Mouse (Mus musculus) ES-CJ7 (cell line): ENCODE results near the gene Hddc3.

ENCODE experiments used
- DNase-seq: peaks from one replicate; pipeline ENCODE4 v3.0.0; 2011; ENCODE audit warnings: low read depth, low spot score

The Hddc3 gene

DNA sequence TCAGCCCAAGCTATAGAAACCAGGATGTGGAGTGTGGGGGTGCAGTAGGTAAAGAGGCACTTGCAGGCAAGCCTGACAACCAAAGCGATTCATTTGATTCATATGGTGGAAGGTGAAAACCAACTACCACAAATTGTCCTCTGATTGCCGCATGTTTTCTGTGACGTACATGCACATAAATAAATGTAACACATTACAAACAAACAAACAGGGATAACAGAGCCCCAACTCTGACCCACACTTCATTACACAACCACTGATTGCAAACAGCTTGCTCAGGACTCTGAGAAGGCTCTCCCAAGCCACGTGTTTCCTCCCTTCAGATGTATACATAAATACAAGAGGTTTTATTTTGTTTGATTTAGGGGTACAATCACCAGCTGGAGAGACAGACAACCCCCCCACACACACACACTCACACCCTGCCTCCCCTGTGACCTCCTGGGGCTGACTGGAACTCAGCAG is 27.1 kb downstream of the Hddc3 start:
- DNase-seq, result no peak

GRCm38 (mm10) chr7:80370649-80371040 is 27.7 kb downstream of the Hddc3 start:
- peak; percentile 92 for DNase-seq

DNA sequence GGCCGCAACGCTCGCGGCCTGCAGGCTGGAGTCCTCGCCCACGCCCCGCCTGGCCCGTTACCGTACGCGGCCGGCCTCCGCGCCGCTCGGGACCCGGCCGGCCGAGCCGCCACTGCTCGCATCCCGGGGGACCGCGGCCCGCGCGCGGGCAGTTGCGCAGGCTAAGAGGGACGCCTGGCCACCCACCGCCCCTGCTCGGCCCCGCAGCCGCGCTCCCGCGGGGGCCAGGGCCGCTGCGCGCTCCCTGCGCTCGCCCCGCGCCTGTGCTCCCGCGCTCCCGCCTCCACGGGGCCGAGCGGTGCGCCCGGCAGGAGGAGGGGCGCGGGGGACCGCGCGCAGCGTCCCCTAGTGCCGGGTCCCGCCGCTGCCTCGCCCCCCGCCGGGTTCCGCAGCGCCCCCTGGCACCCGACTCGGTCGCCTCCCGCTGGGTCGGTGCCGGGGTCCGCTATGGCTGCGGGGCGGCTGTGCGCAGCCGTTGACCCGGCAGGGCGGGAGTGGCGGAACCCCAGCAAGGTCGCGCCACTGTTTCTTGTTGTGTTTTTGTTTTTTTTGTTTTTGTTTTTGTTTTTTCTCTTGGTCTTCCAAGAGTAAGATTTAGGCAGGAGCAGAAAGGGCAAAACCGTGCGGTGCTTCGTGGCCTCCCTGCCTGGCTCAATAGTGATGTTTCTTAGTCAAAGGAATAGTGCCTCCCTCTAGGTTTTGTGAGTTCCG is 28.3 kb downstream of the Hddc3 start, which contains the start of gene Man2a2:
Man2a2 (minus strand) TSS at position 335 of the 711 bp plus-strand sequence.
- DNase-seq, result peak; percentile 47

GRCm38 (mm10) chr7:80372166-80372565 is 29.3 kb downstream of the Hddc3 start:
- DNase-seq, result no peak

GRCm38 (mm10) chr7:80372667-80373066 is 29.8 kb downstream of the Hddc3 start:
- no peak for DNase-seq

DNA sequence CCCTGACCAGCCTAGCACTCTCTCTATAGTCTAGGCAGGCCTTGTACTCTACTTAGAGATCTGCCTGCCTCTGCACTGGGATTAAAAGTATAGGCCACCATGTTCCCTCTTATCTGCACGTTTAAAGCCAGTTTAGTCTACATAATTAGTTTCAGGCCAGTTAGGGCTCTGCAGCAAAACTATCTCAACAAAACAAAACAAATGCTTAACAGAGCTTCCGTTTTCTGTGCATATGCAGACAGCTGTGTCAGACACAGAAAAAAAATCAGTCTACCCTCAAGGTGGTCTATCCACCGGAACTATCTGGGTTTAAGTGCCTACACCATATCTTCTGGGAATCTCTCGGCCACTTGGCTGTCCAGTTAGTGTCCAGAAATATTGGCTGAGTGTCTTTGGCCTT is 30.4 kb downstream of the Hddc3 start:
- DNase-seq, result no peak

DNA sequence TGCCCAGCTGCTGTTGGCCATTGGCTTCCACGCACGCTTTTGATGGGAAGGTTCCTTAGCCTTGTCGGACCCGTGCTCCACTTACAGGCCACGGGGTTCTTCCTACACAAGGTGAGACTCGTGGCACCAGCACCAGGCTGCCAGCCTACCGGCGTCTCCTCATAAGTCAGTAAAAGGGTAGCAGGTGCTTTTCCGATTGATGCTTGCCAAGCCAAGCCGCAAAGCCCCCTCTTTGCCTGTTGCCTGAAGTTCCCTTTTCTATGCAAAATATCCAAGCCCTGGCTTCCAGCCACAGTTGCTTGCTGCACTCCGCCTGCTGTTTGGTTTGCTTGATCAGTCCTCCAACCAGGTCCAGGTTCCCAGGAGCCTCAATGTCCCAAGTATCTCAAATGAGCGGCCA is 30.9 kb downstream of the Hddc3 start:
- DNase-seq, result no peak

DNA sequence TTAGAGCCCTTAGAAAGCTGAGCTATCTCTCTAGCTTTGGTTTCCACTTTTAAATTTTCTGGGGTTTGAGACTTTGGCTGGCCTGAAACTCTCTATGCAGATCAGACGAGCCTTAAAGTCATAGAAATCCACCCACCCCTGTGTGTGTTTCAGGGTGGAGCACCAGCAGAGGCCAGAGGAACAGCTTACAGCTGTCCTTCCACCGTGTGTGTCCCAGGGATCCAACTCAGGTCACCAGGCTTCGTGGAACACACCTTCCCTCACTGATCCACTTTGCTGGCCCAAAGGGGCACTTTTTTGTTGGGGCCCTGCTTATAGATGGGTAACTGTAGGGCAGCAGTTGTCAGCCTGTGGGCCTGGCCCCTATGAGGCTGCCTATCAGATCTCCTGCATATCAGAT is 31.4 kb downstream of the Hddc3 start:
- no peak for DNase-seq

- no peak for DNase-seq
Observed at GRCm38 (mm10) chr7:80374733-80375132, 31.8 kb downstream of the Hddc3 start.

GRCm38 (mm10) chr7:80375376-80376039 is 32.6 kb downstream of the Hddc3 start:
- DNase-seq, result no peak

DNA sequence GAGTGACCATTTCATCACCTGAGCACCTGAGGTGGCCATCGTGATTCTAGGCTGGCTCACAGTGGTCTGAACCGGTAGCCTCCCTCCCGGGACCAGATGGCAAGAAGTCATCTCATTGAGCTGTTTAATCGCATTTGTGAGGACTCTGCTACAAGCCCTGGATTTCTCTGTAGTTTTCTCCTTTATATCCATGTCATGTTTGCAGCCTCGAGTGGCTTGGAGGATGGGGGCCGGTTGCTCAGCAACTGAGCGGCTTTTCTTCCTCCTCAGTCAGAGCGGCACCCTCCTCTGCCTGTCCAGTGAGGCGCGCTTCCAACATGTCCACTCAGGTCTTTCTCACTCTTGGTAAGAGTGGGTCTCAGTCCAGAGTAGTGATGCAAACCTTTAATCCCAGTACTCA is 33.3 kb downstream of the Hddc3 start:
- no peak for DNase-seq

- peak; percentile 74 for DNase-seq
Observed at GRCm38 (mm10) chr7:80377471-80377870, 34.6 kb downstream of the Hddc3 start.

DNA sequence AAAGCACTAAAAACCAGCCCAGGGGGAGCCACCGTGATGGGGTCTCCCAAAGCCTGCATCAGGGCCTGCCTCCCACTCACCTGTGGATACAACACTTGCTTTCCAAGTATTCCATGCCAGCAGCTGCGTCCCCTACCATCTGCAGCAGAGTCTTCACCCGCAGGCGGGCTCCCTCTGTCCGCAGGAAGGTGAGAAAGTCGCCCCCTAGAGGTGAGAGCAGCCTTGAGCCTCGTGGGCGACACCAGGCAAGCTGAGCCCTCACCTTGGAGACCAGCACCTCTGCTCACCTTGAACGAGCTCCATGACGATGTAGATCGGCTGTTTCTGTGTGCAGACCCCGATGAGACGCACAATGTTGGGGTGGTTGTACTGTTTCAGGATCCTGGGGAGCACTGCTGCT is 36.6 kb downstream of the Hddc3 start:
- DNase-seq, result peak; percentile 73

DNA sequence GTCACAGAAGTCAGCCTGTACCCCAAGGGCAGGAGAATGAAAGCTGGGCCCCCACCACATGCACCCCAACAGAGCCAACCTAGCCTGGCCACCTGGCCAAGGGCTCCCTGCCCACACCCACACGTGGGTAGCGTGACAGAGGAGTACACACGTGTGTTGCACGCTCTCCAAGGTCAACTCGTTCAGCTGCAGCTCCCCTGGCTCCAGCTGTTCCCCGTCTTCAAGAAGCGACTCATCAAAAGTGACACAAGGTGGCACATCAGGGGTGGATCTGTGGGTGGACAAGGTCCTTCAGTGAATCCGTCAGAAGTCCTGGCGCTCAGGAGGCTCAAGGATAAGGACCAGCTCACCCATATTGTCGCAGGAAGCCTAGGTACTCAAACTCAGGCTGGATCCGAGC is 40.0 kb downstream of the Hddc3 start:
- no peak for DNase-seq

DNA sequence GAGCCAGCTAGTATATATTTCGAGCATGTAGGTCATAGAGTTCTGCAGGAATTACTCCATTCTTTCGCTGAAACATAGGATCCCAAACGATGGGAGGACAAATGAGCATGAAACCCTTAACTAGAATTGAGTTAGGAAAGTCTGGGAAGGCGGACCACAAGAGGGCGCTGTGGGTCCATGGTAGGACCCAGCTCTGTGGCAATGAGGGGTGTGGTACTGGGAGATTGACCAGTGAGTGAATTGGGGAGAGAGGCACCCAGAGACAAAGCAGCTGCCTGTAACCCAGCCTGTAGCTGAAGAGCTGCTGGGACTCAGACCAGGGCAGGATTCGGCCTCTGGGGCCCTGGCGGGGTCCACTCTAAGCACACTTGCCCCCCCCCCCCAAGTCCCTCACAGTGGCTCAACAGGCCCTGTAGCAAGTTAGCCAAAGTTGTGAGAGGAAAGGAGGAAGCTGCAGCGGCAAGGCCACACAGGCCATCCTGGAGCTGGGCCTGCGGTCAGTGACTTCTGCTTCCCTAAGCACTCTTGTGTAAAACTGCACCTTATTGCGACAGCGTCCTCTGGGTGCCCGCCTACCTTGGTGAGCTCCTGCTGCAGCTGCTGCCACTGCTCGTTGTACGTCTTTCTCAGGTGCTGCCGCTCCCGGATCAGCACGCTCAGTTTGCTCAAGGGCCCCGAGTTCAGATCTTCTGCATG is 43.5 kb downstream of the Hddc3 start:
- DNase-seq, result peak; percentile 90

DNA sequence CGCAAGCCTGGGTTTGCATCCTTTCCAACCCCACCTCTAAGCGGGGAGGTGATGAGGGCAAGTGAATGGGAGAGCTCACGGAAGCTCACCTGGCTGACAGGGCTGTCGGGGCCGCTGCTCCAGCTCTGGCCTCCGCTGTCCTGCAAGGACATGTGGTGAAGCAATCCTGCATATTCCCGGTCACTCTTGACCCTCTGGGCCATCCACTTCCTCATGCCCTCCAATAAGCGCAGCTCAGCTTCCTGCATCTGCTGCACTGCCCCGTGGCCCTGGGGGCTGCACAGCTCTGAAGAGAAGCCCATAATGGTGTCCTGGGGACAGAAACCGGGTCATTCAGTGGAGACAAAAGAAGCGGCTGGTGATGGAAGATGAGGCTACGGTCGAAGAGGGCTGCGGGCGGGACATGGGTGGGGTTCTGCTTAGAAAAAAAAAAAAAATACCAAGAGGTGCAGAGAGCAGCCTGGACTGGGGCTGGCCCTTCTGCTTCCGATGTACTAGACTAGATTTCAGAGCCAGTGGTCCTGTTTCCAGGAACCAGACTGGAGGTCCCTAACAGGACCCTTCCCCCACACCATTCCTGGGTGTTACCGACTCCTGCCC is 44.2 kb downstream of the Hddc3 start:
- no peak for DNase-seq

DNA sequence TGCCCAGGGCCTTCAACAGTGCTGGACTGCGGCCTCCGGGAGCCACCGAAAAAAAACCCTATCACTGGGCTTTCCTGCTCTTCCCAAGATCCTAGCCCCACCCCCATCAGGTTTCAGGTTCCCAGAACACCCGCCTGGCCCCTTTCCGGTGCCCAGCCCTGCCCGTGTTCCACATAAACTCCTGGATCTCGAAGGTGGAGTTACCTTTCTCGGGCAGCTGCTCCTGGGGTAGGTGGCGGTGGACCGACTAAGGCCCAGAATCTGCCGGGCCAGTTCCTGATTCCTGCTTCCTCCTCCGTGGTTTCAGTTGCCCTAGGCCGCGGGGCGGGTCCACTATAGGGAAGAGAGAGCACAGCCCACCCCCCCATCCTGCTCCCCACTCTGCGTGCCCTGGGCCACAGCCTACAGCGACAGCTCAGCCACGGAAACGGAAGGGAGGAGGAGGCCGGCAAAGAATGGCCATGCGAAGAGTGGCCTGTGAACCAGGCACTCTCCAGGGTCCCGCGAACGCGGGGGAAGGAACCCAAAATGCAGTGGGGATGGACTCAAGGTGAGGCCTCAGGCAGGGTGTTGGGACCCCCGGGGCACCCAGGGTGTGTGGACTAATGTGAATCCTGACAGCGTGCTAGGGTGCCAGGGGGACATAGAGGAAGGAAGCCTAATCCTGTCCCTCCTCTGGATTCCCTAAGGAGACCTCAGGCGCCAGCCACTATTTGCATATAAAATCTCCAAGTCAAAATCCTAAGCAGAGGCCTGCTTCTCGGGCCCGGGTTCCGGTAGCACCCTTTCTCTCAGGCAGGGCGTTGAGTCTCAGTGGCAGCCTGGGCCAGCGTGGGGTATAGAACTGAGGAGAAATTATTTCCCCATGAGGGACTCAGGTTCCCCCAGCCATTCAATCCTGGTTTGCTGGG is 45.0 kb downstream of the Hddc3 start, which contains the start of gene Fes:
Fes (minus strand) TSS at position 314 of the 911 bp plus-strand sequence.
- DNase-seq, result no peak

GRCm38 (mm10) chr7:80392119-80392518 is 49.2 kb downstream of the Hddc3 start:
- no peak for DNase-seq

DNA sequence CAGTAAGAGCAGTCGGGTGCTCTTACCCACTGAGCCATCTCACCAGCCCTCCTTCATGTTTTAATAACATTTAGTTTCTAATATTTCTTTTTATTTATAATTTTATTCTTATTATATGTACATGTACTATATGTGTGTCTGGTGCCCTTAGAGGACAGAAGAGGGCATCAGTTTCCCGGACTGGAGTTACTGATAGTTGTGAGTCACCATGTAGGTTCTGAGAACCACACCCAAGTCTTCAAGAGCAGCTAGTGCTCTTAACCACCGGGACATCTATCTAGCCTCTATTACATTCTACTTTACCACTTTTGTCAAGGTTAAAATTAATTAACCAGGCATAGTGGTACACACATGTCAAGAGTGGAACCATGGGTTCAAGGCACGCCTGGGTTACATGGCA is 51.7 kb downstream of the Hddc3 start:
- no peak for DNase-seq

GRCm38 (mm10) chr7:80396427-80396826 is 53.5 kb downstream of the Hddc3 start:
- DNase-seq, result peak; percentile 38

GRCm38 (mm10) chr7:80397986-80398385 is 55.1 kb downstream of the Hddc3 start:
- no peak for DNase-seq
